Mouse (Mus musculus) heart, postnatal 0 days (tissue): ENCODE results near the gene Prr5l. TPM values are rescaled to one million over a fixed set of nuclear protein-coding genes. Genes with fewer than 3 reads are reported as not detected.

Experiments used
- ATAC-seq: fragments of 200-750 bp; cut with Nextera tagmentation; 2 replicates; pipeline ENCODE4 v1.8.0; 2017; ENCODE audit warnings: low read depth, moderate number of reproducible peaks, moderate library complexity; ENCODE audit not compliant: insufficient read depth
- DNase-seq: peaks from one replicate; pipeline ENCODE4 v3.0.0-alpha.2; 2016; ENCODE audit warnings: low spot score
- H3K27ac ChIP-seq: fragments of 300-500 bp; sonication (generic); 2 replicates; pipeline ENCODE4 v1.5.1; 2014; ENCODE audit warnings: low read depth, mild to moderate bottlenecking
- H3K27me3 ChIP-seq: fragments of 300-500 bp; sonication (generic); 2 replicates; pipeline ENCODE4 v1.6.1; 2014; ENCODE audit warnings: low read length, mixed read lengths; ENCODE audit not compliant: control insufficient read depth, insufficient read depth
- H3K36me3 ChIP-seq: fragments of 300-500 bp; sonication (generic); replicated peaks from 2 replicates; pipeline ENCODE4 v1.6.1; 2014; ENCODE audit warnings: low read length, mixed read lengths; ENCODE audit not compliant: control insufficient read depth, insufficient read depth
- H3K4me1 ChIP-seq: fragments of 300-500 bp; sonication (generic); 2 replicates; pipeline ENCODE4 v1.6.1; 2014; ENCODE audit warnings: antibody characterized with exemption; ENCODE audit not compliant: control insufficient read depth, insufficient read depth
- H3K4me2 ChIP-seq: fragments of 300-500 bp; sonication (generic); 2 replicates; pipeline ENCODE4 v1.6.1; 2014; ENCODE audit warnings: low read depth, mild to moderate bottlenecking, low read length, moderate library complexity
- H3K4me3 ChIP-seq: fragments of 300-500 bp; sonication (generic); 2 replicates; pipeline ENCODE4 v1.5.1; 2014; ENCODE audit warnings: low read depth, low read length
- H3K9ac ChIP-seq: fragments of 300-500 bp; sonication (generic); replicated peaks from 2 replicates; pipeline ENCODE4 v1.6.1; 2014; ENCODE audit warnings: low read depth, low read length, mixed read lengths
- H3K9me3 ChIP-seq: fragments of 300-500 bp; sonication (generic); replicated peaks from 2 replicates; pipeline ENCODE4 v1.6.1; 2016; ENCODE audit warnings: low read length; ENCODE audit not compliant: control insufficient read depth
- CTCF ChIP-seq: IDR thresholded peaks from 2 replicates; pipeline ENCODE4 v1.5.1; 2016; ENCODE audit warnings: antibody characterized with exemption, control low read depth, low read depth
- EP300 ChIP-seq: IDR thresholded peaks from 2 replicates; pipeline ENCODE4 v1.6.1; 2016; ENCODE audit warnings: antibody characterized with exemption, low read depth
- WGBS: fragments of 180-500 bp; shearing (Covaris S2); extraction: QIAGEN DNeasy Blood & Tissue Kit; methylation state at CpG from one replicate; pipeline ENCODE4 v1.1.7; 2014; 5-methylcytosine and 5-hydroxymethylcytosine counted together
- polyA plus RNA-seq: library from polyadenylated mRNA; unstranded; fragments of >200 nt; fragmentation: Nextera tagmentation; extraction: Ambion mirVana; gene quantifications from 2 replicates; pipeline ENCODE4 v1.2.1, GENCODE M21; 2015
- total RNA-seq: library from RNA; depleted of rRNA; stranded (reverse); fragments of >200 nt; gene quantifications from 2 replicates; pipeline ENCODE4 v1.2.3, GENCODE M21; 2014; ENCODE audit warnings: low replicate concordance

Gene Prr5l
- total and polyA plus RNA-seq, 2 experiments from 2014 or later, result 2.9 to 16.1 TPM

- Histone ChIP-seq H3K4me2 (no peak overlapping the region), H3K9ac (no peak overlapping the region), H3K27ac (no peak overlapping the region), H3K36me3 (no peaks in the 10 kb centered on the region), H3K4me1 (no peaks in the 10 kb centered on the region), H3K9me3 (no peaks in the 10 kb centered on the region), H3K4me3 (no peak overlapping the region), H3K27me3 (no peaks in the 10 kb centered on the region)
- no peak for DNase-seq
- TF ChIP-seq CTCF (no peak), EP300 (no peak)
- no peak for ATAC-seq
- WGBS, result 91% methylated on average over 4 of the region's 4 CpGs
These were observed 39.5 kb upstream of the Prr5l start for GRCm38 (mm10) chr2:101922302-101922701.

GRCm38 (mm10) chr2:101920136-101920554 is 37.3 kb upstream of the Prr5l start:
- no peak overlapping the region for H3K4me2 ChIP-seq

GRCm38 (mm10) chr2:101918518-101918917 is 35.7 kb upstream of the Prr5l start:
- ATAC-seq (no peak), DNase-seq (no peak)
- no peaks in the 10 kb centered on the region for H3K27me3 ChIP-seq
- WGBS, result 69% methylated on average over 7 of the region's 7 CpGs
- H3K9ac ChIP-seq, result no peak overlapping the region
- no peaks in the 10 kb centered on the region for H3K36me3 ChIP-seq
- H3K4me3 ChIP-seq, result no peak overlapping the region
- H3K9me3 ChIP-seq, result no peaks in the 10 kb centered on the region
- H3K27ac ChIP-seq, result no peak overlapping the region
- no peaks in the 10 kb centered on the region for H3K4me1 ChIP-seq
- no peak overlapping the region for H3K4me2 ChIP-seq
- no peak for TF ChIP-seq CTCF
- TF ChIP-seq EP300, result no peak

More at GRCm38 (mm10) chr2:101920136-101920554, 37.3 kb upstream of the Prr5l start:
- no peaks in the 10 kb centered on the region for H3K27me3 ChIP-seq
- no peaks in the 10 kb centered on the region for H3K9me3 ChIP-seq
- H3K9ac ChIP-seq, result no peak overlapping the region
- no peak overlapping the region for H3K4me3 ChIP-seq
- H3K36me3 ChIP-seq, result no peaks in the 10 kb centered on the region
- no peak for TF ChIP-seq EP300
- no peak for TF ChIP-seq CTCF
- H3K27ac ChIP-seq, result no peak overlapping the region
- no peaks in the 10 kb centered on the region for H3K4me1 ChIP-seq
- no peak for DNase-seq
- ATAC-seq, result no peak
- WGBS, result 63% methylated on average over 2 of the region's 2 CpGs

GRCm38 (mm10) chr2:101909326-101910080 is 26.7 kb upstream of the Prr5l start:
- Histone ChIP-seq H3K4me2 (no peak overlapping the region), H3K27ac (no peak overlapping the region), H3K9ac (no peak overlapping the region), H3K36me3 (no peaks in the 10 kb centered on the region), H3K27me3 (peaks cover 3% of the 10 kb centered on the region; the same call in 1 of the 2 replicates), H3K4me3 (no peak overlapping the region), H3K4me1 (no peaks in the 10 kb centered on the region), H3K9me3 (no peaks in the 10 kb centered on the region)
- no peak for TF ChIP-seq CTCF
- no peak for TF ChIP-seq EP300
- DNase-seq, result no peak
- 90% methylated on average over 15 of the region's 15 CpGs for WGBS
- ATAC-seq, result no peak

GRCm38 (mm10) chr2:101908773-101909172 is 25.9 kb upstream of the Prr5l start:
- 71% methylated on average over 13 of the region's 13 CpGs for WGBS

More at GRCm38 (mm10) chr2:101908773-101909172, 25.9 kb upstream of the Prr5l start:
- Histone ChIP-seq H3K4me2 (no peak overlapping the region), H3K36me3 (no peaks in the 10 kb centered on the region), H3K27ac (no peak overlapping the region), H3K9me3 (no peaks in the 10 kb centered on the region), H3K4me1 (no peaks in the 10 kb centered on the region), H3K9ac (no peak overlapping the region), H3K4me3 (no peak overlapping the region), H3K27me3 (peaks cover 3% of the 10 kb centered on the region; the same call in 1 of the 2 replicates)
- TF ChIP-seq CTCF (no peak), EP300 (no peak)
- DNase-seq, result no peak
- ATAC-seq, result no peak
